Mouse (Mus musculus): Measurements from ENCODE around the gene Grb2.

DNA sequence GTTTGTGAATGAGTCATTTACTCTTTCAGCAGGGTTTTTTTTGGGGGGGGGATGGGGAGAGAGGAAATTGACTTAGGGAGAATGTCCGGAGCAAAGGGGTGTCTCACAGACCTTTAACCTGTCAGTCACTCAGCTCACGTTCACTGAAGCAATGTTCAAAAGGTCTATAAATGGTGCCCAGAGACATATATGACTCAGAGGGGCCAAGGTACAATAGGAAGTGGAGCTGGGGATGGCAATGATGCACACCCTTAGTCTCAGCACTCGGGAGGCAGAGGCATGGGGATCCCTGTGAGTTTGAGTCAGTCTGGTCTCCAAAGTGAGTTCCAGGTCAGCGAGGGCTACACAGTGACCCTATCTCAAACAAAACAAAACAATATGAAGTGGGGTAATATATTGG lies 45.1 kb upstream of the Grb2 start:
- TF ChIP-seq CTCF (IDR thresholded peaks at IDR 0.05; ENCODE audit: low read depth) (no peak), EP300 (IDR thresholded peaks at IDR 0.05; ENCODE audit: low read depth) (no peak)

Data from liver, embryonic 14.5 days (tissue).